Mouse (Mus musculus) thymus, adult 2 months (tissue): ENCODE results near the gene Ada.

Experiments used
- CTCF ChIP-seq: fragments of 200-500 bp; IDR thresholded peaks from 2 replicates; pipeline ENCODE4 v1.5.1; 2012; ENCODE audit warnings: mild to moderate bottlenecking, control low read depth, low read length, moderate library complexity, borderline replicate concordance; ENCODE audit not compliant: control insufficient read depth, poor library complexity, insufficient read depth; ENCODE audit errors: extremely low read depth
- POLR2A ChIP-seq: fragments of 200-500 bp; IDR thresholded peaks from 2 replicates; pipeline ENCODE4 v1.6.1; 2012; ENCODE audit warnings: mild to moderate bottlenecking, low read length, control low read depth, moderate library complexity; ENCODE audit not compliant: control insufficient read depth, poor library complexity, insufficient read depth; ENCODE audit errors: extremely low read depth

- TF ChIP-seq POLR2A (no peak), CTCF (no peak)
Observed at GRCm38 (mm10) chr2:163686886-163687285, 63.2 kb downstream of the Ada start.
